Mouse (Mus musculus) olfactory bulb, adult 2 months (tissue): ENCODE measurements around the gene Twnk.

Source experiments
- CTCF ChIP-seq: fragments of 200-500 bp; IDR thresholded peaks from 2 replicates; pipeline ENCODE4 v1.5.1; 2012; ENCODE audit warnings: low read depth, mild to moderate bottlenecking, low read length, moderate library complexity; ENCODE audit not compliant: insufficient read depth
- POLR2A ChIP-seq: fragments of 200-500 bp; IDR thresholded peaks from 2 replicates; pipeline ENCODE4 v1.6.1; 2012; ENCODE audit warnings: mild to moderate bottlenecking, low read depth, low read length, moderate library complexity; ENCODE audit not compliant: insufficient read depth

DNA sequence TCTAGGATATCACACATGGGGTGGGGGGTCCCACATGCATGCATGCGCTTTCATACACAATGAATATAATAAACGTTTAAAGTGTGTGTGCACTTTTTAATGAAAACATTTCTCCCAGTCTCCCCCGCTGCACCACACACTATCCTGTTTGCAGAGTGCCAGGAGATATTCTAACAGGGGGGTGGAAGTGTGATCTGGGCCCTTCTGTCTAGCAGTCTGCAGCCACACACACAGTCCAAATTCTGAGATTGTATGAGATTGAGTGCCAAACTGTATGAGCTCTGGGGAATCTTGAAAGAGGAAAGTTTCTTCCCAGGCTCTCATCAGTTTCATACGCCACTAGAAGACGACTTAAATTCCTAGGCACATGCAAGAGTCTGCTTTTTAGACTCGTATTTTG is 17.6 kb upstream of the Twnk start:
- no peak for TF ChIP-seq CTCF
- no peak for TF ChIP-seq POLR2A
